Mouse (Mus musculus) liver, embryonic 11.5 days (tissue): ENCODE measurements around the gene Dnaic1. TPM values are rescaled to one million over a fixed set of nuclear protein-coding genes. Genes with fewer than 3 reads are reported as not detected.

Experiments used
- ATAC-seq: fragments of 200-750 bp; cut with Nextera tagmentation; replicated peaks from 2 replicates; pipeline ENCODE4 v1.8.0; 2017; ENCODE audit warnings: moderate number of reproducible peaks, mild to moderate bottlenecking, moderate TSS enrichment, moderate library complexity; ENCODE audit not compliant: low FRiP score
- DNase-seq: peaks from one replicate; pipeline ENCODE4 v3.0.0-alpha.2; 2017; ENCODE audit warnings: low spot score
- H3K27ac ChIP-seq: fragments of 300-500 bp; sonication (generic); 2 replicates; pipeline ENCODE4 v1.5.1; 2014; ENCODE audit warnings: mild to moderate bottlenecking, low read depth, low read length, control low read depth
- H3K27me3 ChIP-seq: fragments of 300-500 bp; sonication (generic); replicated peaks from 2 replicates; pipeline ENCODE4 v1.6.1; 2014; ENCODE audit warnings: low read length, mixed read lengths; ENCODE audit not compliant: control insufficient read depth, insufficient read depth
- H3K36me3 ChIP-seq: fragments of 300-500 bp; sonication (generic); 2 replicates; pipeline ENCODE4 v1.6.1; 2014; ENCODE audit warnings: mild to moderate bottlenecking, low read length, moderate library complexity, mixed read lengths; ENCODE audit not compliant: control insufficient read depth, insufficient read depth
- H3K4me1 ChIP-seq: fragments of 300-500 bp; sonication (generic); replicated peaks from 2 replicates; pipeline ENCODE4 v1.6.1; 2014; ENCODE audit warnings: low read length, mixed read lengths; ENCODE audit not compliant: control insufficient read depth, insufficient read depth
- H3K4me2 ChIP-seq: fragments of 300-500 bp; sonication (generic); 2 replicates; pipeline ENCODE4 v1.6.1; 2014; ENCODE audit warnings: mild to moderate bottlenecking, control low read depth, moderate library complexity
- H3K4me3 ChIP-seq: fragments of 300-500 bp; sonication (generic); 2 replicates; pipeline ENCODE4 v1.5.1; 2014; ENCODE audit warnings: low read depth, low read length, control low read depth
- H3K9ac ChIP-seq: fragments of 300-500 bp; sonication (generic); 2 replicates; pipeline ENCODE4 v1.6.1; 2014; ENCODE audit warnings: low read depth, low read length, control low read depth
- H3K9me3 ChIP-seq: fragments of 300-500 bp; sonication (generic); 2 replicates; pipeline ENCODE4 v1.6.1; 2016; ENCODE audit warnings: low read length, inconsistent platforms, mixed read lengths; ENCODE audit not compliant: control insufficient read depth
- WGBS: fragments of 180-500 bp; shearing (Covaris S2); extraction: QIAGEN DNeasy Blood & Tissue Kit; methylation state at CpG from one replicate; pipeline ENCODE4 v1.1.7; 2014; 5-methylcytosine and 5-hydroxymethylcytosine counted together
- polyA plus RNA-seq: library from polyadenylated mRNA; unstranded; fragments of >200 nt; fragmentation: Nextera tagmentation; extraction: Ambion mirVana; gene quantifications from 2 replicates; pipeline ENCODE4 v1.2.1, GENCODE M21; 2014

Dnaic1 gene
- polyA plus RNA-seq, 1 experiment from 2014 or later = 1.6 TPM

- Histone ChIP-seq H3K27me3 (no peaks in the 10 kb centered on the region; the same call in 1 of the 2 replicates), H3K36me3 (no peaks in the 10 kb centered on the region), H3K4me1 (peaks cover 3% of the 10 kb centered on the region; the same call in 1 of the 2 replicates), H3K27ac (no peak overlapping the region), H3K9me3 (no peaks in the 10 kb centered on the region), H3K9ac (no peak overlapping the region), H3K4me3 (no peak overlapping the region), H3K4me2 (no peak overlapping the region)
- DNase-seq (no peak), ATAC-seq (no peak)
- 25% methylated on average over 5 of the region's 5 CpGs for WGBS
These were observed 75.9 kb downstream of the Dnaic1 start for GRCm38 (mm10) chr4:41645488-41645887.

DNA sequence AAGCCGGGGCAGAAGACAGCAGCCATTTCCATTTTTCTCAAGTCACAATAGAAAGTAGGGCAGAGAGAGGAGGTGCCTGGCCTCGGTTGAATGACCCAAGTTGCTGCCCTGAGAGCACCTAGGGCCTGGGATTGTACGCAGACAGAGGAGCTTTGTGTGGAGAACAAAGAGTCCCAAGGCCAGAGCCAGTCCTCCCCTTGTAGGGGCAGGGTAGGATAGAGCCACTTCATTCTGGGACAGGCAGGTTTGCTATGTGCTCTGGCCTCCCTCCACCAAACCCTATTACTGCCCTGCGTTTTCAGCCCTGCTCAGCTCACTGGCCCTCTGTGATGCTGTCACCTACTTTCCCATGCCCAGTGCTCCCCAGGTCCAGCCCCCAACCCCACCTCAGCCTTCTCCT, 78.6 kb downstream of the Dnaic1 start:
- Histone ChIP-seq H3K4me3 (no peak overlapping the region), H3K27ac (no peak overlapping the region), H3K4me2 (no peak overlapping the region), H3K4me1 (no peaks in the 10 kb centered on the region), H3K9ac (no peak overlapping the region), H3K9me3 (no peaks in the 10 kb centered on the region), H3K36me3 (no peaks in the 10 kb centered on the region), H3K27me3 (no peaks in the 10 kb centered on the region; the same call in 1 of the 2 replicates)
- 62% methylated on average over 4 of the region's 4 CpGs for WGBS
- no peak for DNase-seq
- no peak; the same call in 1 of the 2 replicates for ATAC-seq

DNA sequence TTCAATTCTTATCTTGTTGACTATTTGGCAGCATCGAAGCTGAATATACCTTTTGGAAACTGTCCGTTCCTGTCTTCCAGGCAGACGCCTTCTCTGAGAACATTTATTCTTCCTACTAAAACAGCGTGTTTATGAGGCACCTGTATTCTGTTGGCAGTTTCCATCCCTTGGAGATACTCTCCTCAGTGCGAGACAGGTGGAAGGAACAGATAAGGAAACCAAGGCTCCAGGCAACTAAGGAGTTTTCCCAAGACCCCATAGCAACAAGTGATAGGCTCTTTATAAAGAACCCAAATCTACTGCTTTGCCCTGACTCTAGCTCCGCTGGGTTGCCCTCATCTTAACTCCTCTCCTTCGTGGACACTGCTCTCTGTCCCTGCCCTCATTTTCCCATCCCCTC, 79.1 kb downstream of the Dnaic1 start:
- ATAC-seq (peak; percentile 82), DNase-seq (no peak)
- Histone ChIP-seq H3K4me3 (no peak overlapping the region), H3K36me3 (no peaks in the 10 kb centered on the region), H3K27ac (no peak overlapping the region), H3K9ac (no peak overlapping the region), H3K4me2 (no peak overlapping the region), H3K4me1 (no peaks in the 10 kb centered on the region), H3K27me3 (no peaks in the 10 kb centered on the region; the same call in 1 of the 2 replicates), H3K9me3 (no peaks in the 10 kb centered on the region)
- 49% methylated on average over 7 of the region's 7 CpGs for WGBS

- Histone ChIP-seq H3K27me3 (peaks cover 8% of the 10 kb centered on the region), H3K9ac (no peak overlapping the region), H3K4me2 (no peak overlapping the region), H3K27ac (no peak overlapping the region), H3K36me3 (no peaks in the 10 kb centered on the region), H3K4me3 (no peak overlapping the region), H3K4me1 (no peaks in the 10 kb centered on the region), H3K9me3 (no peaks in the 10 kb centered on the region)
- 48% methylated on average over 6 of the region's 6 CpGs for WGBS
- ATAC-seq (no peak), DNase-seq (no peak)
These were observed 83.7 kb downstream of the Dnaic1 start for GRCm38 (mm10) chr4:41653296-41653695.

DNA sequence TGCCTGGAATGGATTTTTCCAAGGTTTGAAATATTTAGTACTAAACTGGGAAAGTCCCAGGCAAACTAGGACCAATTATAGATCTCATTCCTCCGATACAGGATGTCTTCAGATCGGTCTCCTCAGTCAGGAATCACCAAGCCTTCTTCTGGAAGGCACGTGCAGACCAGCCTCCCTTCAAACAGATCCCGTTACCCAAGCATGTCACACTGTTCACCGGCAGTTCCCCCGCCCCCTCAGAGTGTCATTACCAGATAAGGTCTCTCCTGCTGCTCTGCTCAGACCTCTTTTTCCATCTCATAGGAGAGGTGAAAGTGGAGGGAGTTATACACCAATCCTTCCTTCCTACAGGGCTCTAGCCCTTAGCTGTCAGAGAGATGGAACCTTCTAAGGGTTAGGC, 84.2 kb downstream of the Dnaic1 start:
- no peaks in the 10 kb centered on the region for H3K36me3 ChIP-seq
- H3K4me3 ChIP-seq = no peak overlapping the region
- peaks cover 8% of the 10 kb centered on the region for H3K27me3 ChIP-seq
- H3K4me1 ChIP-seq = no peaks in the 10 kb centered on the region
- ATAC-seq = 0 out of 2 replicates have a peak, but pooled peaks have one; percentile 32
- H3K9me3 ChIP-seq = no peaks in the 10 kb centered on the region
- no peak for DNase-seq
- H3K27ac ChIP-seq = no peak overlapping the region
- H3K9ac ChIP-seq = no peak overlapping the region
- H3K4me2 ChIP-seq = no peak overlapping the region
- 50% methylated on average over 6 of the region's 6 CpGs for WGBS

- H3K4me1 ChIP-seq = no peaks in the 10 kb centered on the region
- no peak overlapping the region for H3K27ac ChIP-seq
- H3K9ac ChIP-seq = no peak overlapping the region
- 17% methylated on average over 7 of the region's 7 CpGs for WGBS
- no peaks in the 10 kb centered on the region for H3K9me3 ChIP-seq
- DNase-seq = peak; percentile 64
- no peak overlapping the region for H3K4me3 ChIP-seq
- H3K27me3 ChIP-seq = peaks cover 8% of the 10 kb centered on the region
- no peak for ATAC-seq
- H3K36me3 ChIP-seq = no peaks in the 10 kb centered on the region
- H3K4me2 ChIP-seq = no peak overlapping the region
These were observed 84.6 kb downstream of the Dnaic1 start for GRCm38 (mm10) chr4:41654217-41654616.

DNA sequence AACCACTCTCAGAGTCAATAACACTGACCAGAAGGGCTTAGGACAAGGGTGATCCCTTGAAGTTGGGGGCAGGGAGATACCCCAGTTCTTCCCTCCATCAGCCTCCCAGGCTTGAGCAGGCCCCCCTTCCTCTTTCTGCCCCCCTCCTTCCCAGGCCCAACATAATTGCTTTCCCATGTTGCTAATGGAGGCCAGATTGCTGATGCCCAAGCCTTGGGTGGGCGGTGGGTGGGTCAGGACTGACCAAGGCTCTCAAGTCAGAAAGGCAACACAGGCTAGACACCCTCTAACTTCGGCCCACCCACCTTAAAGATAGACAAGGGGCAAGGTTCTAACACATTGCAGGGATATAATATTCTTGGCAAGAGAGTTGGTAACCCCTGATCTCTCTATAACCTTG, 86.0 kb downstream of the Dnaic1 start:
- H3K36me3 ChIP-seq = no peaks in the 10 kb centered on the region
- no peak overlapping the region for H3K4me3 ChIP-seq
- DNase-seq (no peak), ATAC-seq (no peak)
- 72% methylated on average over 2 of the region's 2 CpGs for WGBS
- peaks cover 10% of the 10 kb centered on the region; the same call in 1 of the 2 replicates for H3K27me3 ChIP-seq
- H3K27ac ChIP-seq = no peak overlapping the region
- H3K4me1 ChIP-seq = peaks cover 5% of the 10 kb centered on the region; the same call in 1 of the 2 replicates
- H3K4me2 ChIP-seq = no peak overlapping the region
- H3K9me3 ChIP-seq = no peaks in the 10 kb centered on the region
- H3K9ac ChIP-seq = no peak overlapping the region

DNA sequence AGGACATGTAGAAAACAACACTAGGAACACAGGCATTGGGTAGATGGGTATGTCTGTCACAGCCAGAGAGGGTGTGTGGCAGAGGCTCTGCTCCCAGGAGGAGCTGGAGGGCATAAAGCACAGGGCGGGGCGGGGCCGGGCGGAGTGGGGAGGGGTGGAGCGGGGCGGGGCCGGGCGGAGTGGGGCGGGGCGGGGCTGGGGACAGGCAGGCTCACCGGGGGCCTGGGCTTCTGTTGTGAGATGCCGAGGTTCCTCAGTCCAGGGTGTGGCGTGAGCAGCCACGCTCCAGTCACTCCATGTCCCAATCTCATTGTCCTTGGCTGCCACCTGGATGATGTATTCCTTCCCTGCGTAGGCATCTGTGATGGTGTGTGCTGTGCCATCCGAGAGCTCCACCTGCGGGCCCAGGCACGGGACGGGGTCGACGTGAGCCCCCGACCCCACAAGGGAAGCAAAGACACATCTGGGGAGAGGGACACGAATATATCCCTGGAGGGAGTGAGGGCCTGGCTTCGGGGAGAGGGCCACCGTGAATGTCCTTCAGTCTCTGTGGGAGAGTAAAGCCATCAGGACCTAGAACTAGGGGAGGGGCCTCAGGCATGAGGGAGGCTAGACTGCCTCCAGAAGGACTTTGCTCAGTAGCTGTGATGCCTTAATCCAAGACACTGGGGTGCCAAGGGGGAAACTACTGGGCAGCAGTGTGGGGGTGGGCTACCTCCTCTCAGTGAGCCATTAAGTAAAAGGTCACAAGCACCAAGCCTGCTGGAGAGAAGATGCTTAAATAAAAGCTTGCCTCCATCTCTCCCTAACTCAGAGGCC, 89.2 kb downstream of the Dnaic1 start:
- Histone ChIP-seq H3K4me2 (peak overlapping the region; percentile 8; the same call in 1 of the 2 replicates), H3K9ac (no peak overlapping the region), H3K27me3 (peaks cover 13% of the 10 kb centered on the region; the same call in 1 of the 2 replicates), H3K36me3 (no peaks in the 10 kb centered on the region), H3K27ac (no peak overlapping the region), H3K9me3 (no peaks in the 10 kb centered on the region), H3K4me1 (peaks cover 10% of the 10 kb centered on the region), H3K4me3 (no peak overlapping the region)
- 15% methylated on average over 18 of the region's 25 CpGs for WGBS
- ATAC-seq (0 out of 2 replicates have a peak, but pooled peaks have one; percentile 37), DNase-seq (no peak)

- DNase-seq (no peak), ATAC-seq (no peak)
- WGBS = 57% methylated on average over 13 of the region's 13 CpGs
- Histone ChIP-seq H3K27ac (no peak overlapping the region), H3K4me2 (no peak overlapping the region), H3K9ac (no peak overlapping the region), H3K36me3 (no peaks in the 10 kb centered on the region), H3K27me3 (peaks cover 13% of the 10 kb centered on the region; the same call in 1 of the 2 replicates), H3K4me1 (peaks cover 16% of the 10 kb centered on the region), H3K9me3 (no peaks in the 10 kb centered on the region), H3K4me3 (no peak overlapping the region)
These were observed 90.0 kb downstream of the Dnaic1 start for GRCm38 (mm10) chr4:41659556-41659955.
